Mouse (Mus musculus) MEL (cell line): Measurements from ENCODE around the gene Gucd1. TPM values are rescaled to one million over a fixed set of nuclear protein-coding genes. Genes with fewer than 3 reads are reported as not detected.

Experiments used
- BHLHE40 ChIP-seq: IDR thresholded peaks from 2 replicates; pipeline ENCODE4 v1.6.1; 2012; ENCODE audit warnings: low read depth, mild to moderate bottlenecking, inconsistent platforms, low read length, improper control_type of control experiment, borderline replicate concordance
- CTCF ChIP-seq, 3 experiments: IDR thresholded peaks in 2 of 3; conservative IDR thresholded peaks in 1 of 3; 2 replicates each; pipeline ENCODE4 v1.5.1; 2011 to 2012; ENCODE audit warnings: low read length in 3 of 3, low read depth in 2 of 3, mild to moderate bottlenecking in 2 of 3, improper control_type of control experiment in 1 of 3, inconsistent platforms in 1 of 3, mixed read lengths in 1 of 3, moderate library complexity in 1 of 3; ENCODE audit not compliant: control insufficient read depth in 1 of 3, insufficient read depth in 1 of 3, poor library complexity in 1 of 3, severe bottlenecking in 1 of 3
- TCF12 ChIP-seq: IDR thresholded peaks from 2 replicates; pipeline ENCODE4 v1.6.1; 2014; ENCODE audit warnings: low read depth, mild to moderate bottlenecking, inconsistent platforms, low read length, improper control_type of control experiment, moderate library complexity
- polyA plus RNA-seq, 2 experiments: library from polyadenylated mRNA; stranded (reverse) in 1 of 2; unstranded in 1 of 2; fragments of >175 nt in 1 of 2; fragments of >200 nt in 1 of 2; gene quantifications; 2 replicates each; pipeline versions ENCODE4 v1.2.1 to v1.2.4; 2012; ENCODE audit warnings: low replicate concordance in 2 of 2, low read depth in 1 of 2; ENCODE audit not compliant: insufficient read length in 2 of 2, insufficient read depth in 1 of 2, missing spikeins in 1 of 2
- total RNA-seq: library from RNA; depleted of rRNA; stranded (reverse); fragments of 300-350 nt; gene quantifications from 2 replicates; pipeline ENCODE4 v1.2.3, GENCODE M21; 2012; rRNA removed

Gene Gucd1
- total and polyA plus RNA-seq, 3 experiments = 18.7 to 30.7 TPM; not detected in 1

DNA sequence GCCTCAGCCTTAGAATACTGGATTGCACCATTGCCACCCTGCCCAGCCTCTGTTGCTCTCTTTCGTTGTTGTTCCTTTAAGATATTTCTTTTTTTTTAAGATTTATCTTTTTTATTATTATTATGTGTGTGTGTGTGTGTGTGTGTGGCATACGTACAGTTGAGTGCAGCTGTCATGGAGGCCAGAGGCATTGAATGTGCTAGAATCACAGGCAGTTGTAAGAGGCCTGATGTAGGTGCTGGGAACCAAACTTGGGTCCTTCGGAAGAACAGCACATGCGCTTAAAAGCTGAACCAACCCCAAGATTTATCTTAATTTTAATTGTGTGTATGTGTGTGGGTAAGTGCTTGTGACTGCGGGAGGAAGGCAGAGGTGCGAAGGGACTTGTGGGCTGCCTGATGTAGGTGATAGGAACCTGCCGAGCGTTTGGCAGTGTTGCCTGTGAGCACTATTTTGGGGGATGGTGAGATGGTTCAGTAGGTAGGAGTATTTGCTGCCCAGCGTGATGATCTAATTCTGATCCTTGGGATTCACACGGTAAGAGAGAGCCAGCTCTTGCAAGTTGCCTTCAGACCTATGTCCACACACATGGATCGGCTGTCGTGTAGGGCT lies 216.5 kb downstream of the Gucd1 start (continued):
- TF ChIP-seq BHLHE40 = peak; percentile 53; the same call in 1 of the 2 replicates
- no peak for TF ChIP-seq CTCF (IDR thresholded peaks at IDR 0.05 in 2 of 3, conservative IDR thresholded peaks at IDR 0.05 in 1 of 3; ENCODE audit: control insufficient read depth in 1 of 3, insufficient read depth in 1 of 3, low read depth in 2 of 3, low read length in 3 of 3, poor library complexity in 1 of 3, severe bottlenecking in 1 of 3)
- peak; percentile 75 for TF ChIP-seq TCF12

Other genes starting within 250 kb of the Gucd1 start
- gene Adora2a, start 201.1 kb downstream of the Gucd1 start, total RNA-seq = not detected in 2 replicates
- under 1 TPM in 1 of 2 experiments, not detected in 1; 0.04 TPM for gene Adora2a, start 201.1 kb downstream of the Gucd1 start, polyA plus RNA-seq
- gene Upb1, start 116.9 kb downstream of the Gucd1 start, total RNA-seq = not detected in 2 replicates
- under 1 TPM in 1 of 2 experiments, not detected in 1; 0.03 TPM for gene Upb1, start 116.9 kb downstream of the Gucd1 start, polyA plus RNA-seq
- gene Snrpd3, start 421 bp downstream of the Gucd1 start, total RNA-seq = 155 TPM in 2 replicates
- gene Snrpd3, start 421 bp downstream of the Gucd1 start, polyA plus RNA-seq = 100 to 1,000 TPM in 1 of 2 experiments, not detected in 1; 643 TPM
- not detected in 2 replicates for gene Lrrc75b, start 42.4 kb upstream of the Gucd1 start, total RNA-seq
- not detected for gene Lrrc75b, start 42.4 kb upstream of the Gucd1 start, polyA plus RNA-seq
- 0.46 and 1.4 TPM in 2 replicates for gene Ggt1, start 43.6 kb upstream of the Gucd1 start, total RNA-seq
- 1 to 10 TPM in 1 of 2 experiments, not detected in 1; 3.2 TPM for gene Ggt1, start 43.6 kb upstream of the Gucd1 start, polyA plus RNA-seq
- gene Ggt5, start 71.4 kb upstream of the Gucd1 start, total RNA-seq = 0.03 TPM in 1 of 2 replicates, not detected in the other
- under 1 TPM in 1 of 2 experiments, not detected in 1; 0.11 TPM for gene Ggt5, start 71.4 kb upstream of the Gucd1 start, polyA plus RNA-seq
- 0.07 and 0.12 TPM in 2 replicates for gene Susd2, start 126.0 kb upstream of the Gucd1 start, total RNA-seq
- gene Susd2, start 126.0 kb upstream of the Gucd1 start, polyA plus RNA-seq = under 1 TPM in 1 of 2 experiments, not detected in 1; 0.15 TPM
- gene Cabin1, start 246.4 kb upstream of the Gucd1 start, total RNA-seq = 27.2 and 28.2 TPM in 2 replicates
- gene Cabin1, start 246.4 kb upstream of the Gucd1 start, polyA plus RNA-seq = 100 to 1,000 TPM in 1 of 2 experiments, 10 to 100 TPM in 1; 54.9 to 115 TPM